Mouse (Mus musculus): Measurements from ENCODE around the gene Slc1a1. TPM values are rescaled to one million over a fixed set of nuclear protein-coding genes. Genes with fewer than 3 reads are reported as not detected.

The Slc1a1 gene
- polyA plus RNA-seq, 1 experiment from 2014 or later: 0.08 TPM

DNA sequence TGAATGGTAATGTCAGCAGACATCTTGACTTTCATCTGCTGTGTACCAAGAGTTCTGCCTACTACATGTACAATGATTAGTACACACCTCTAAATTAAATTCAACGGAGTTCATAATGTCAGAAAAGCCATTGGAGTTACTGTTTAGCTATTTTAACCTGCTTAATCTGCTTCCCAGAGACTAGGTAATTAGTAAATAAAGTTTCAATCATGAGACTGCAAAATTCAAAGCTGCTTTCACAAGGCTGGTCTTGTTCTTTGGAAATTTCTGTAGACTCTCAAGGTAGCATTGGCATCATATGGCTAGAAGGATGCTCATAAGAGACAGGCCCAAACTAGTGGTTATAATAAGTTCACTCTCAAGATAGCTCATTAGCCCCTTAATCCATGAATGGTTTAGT is 20.0 kb downstream of the Slc1a1 start:
- H3K9ac ChIP-seq: no peak overlapping the region
- H3K4me2 ChIP-seq: no peak overlapping the region
- no peak for ATAC-seq (ENCODE audit: insufficient read depth)
- no peak overlapping the region for H3K27ac ChIP-seq (replicated peaks)
- H3K4me1 ChIP-seq (replicated peaks): no peaks in the 10 kb centered on the region
- no peaks in the 10 kb centered on the region for H3K27me3 ChIP-seq
- 47% methylated on average over 1 of the region's 1 CpGs for WGBS (ENCODE audit: insufficient replicate concordance)
- no peak overlapping the region for H3K4me3 ChIP-seq (replicated peaks)
- no peaks in the 10 kb centered on the region for H3K36me3 ChIP-seq (replicated peaks)
- H3K9me3 ChIP-seq (replicated peaks): no peaks in the 10 kb centered on the region

DNA sequence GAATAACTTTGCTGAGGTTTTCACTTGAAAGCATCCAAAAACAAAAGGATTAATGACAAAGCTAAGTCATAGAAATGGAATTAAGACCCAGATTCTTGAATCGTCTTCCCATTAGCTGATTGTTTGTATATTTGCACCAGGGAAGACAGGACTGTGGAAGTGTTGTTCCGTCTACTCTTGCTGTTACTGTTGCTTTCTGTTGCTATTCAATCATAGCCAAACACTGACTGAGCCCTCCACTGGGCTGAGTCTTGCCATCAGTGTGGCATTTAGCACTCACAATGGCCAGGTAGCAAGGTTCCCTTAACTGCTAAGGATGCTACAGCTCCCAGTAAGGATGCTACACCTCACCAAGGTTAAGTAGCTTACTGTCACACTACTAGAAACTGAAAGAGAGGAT is 25.4 kb downstream of the Slc1a1 start:
- no peak overlapping the region for H3K4me3 ChIP-seq (replicated peaks)
- no peaks in the 10 kb centered on the region for H3K27me3 ChIP-seq
- no peak overlapping the region for H3K4me2 ChIP-seq
- no peak for ATAC-seq (ENCODE audit: insufficient read depth)
- no peaks in the 10 kb centered on the region for H3K4me1 ChIP-seq (replicated peaks)
- H3K9ac ChIP-seq: no peak overlapping the region
- H3K27ac ChIP-seq (replicated peaks): no peak overlapping the region
- no peaks in the 10 kb centered on the region for H3K9me3 ChIP-seq (replicated peaks)
- 62% methylated on average over 2 of the region's 2 CpGs for WGBS (ENCODE audit: insufficient replicate concordance)
- no peaks in the 10 kb centered on the region for H3K36me3 ChIP-seq (replicated peaks)

DNA sequence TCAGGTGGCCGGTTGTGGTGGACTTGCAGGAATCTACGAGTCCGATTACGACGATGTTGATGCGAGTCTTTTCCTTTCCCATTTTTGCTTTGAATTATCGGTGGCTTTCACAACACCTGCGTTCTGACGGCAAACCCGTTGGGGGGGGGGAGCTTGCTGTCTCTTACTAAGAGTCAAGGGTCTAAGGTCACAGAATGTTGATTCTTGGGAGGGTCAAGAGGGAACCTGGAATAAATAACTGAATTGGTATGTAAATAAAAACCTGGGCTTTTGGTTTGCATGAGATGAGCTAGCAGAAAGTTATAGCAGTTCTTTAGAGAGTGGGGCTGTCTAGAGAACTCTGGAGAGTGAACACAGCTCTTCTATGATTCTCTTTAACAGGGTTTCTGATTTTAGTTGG is 28.8 kb downstream of the Slc1a1 start:
- H3K9ac ChIP-seq: no peak overlapping the region
- H3K4me1 ChIP-seq (replicated peaks): no peaks in the 10 kb centered on the region
- no peak for ATAC-seq (ENCODE audit: insufficient read depth)
- no peak overlapping the region for H3K27ac ChIP-seq (replicated peaks)
- no peaks in the 10 kb centered on the region for H3K27me3 ChIP-seq
- no peak overlapping the region for H3K4me2 ChIP-seq
- no peak overlapping the region for H3K4me3 ChIP-seq (replicated peaks)
- no peaks in the 10 kb centered on the region for H3K9me3 ChIP-seq (replicated peaks)
- no peaks in the 10 kb centered on the region for H3K36me3 ChIP-seq (replicated peaks)
- WGBS (ENCODE audit: insufficient replicate concordance): 82% methylated on average over 10 of the region's 10 CpGs

DNA sequence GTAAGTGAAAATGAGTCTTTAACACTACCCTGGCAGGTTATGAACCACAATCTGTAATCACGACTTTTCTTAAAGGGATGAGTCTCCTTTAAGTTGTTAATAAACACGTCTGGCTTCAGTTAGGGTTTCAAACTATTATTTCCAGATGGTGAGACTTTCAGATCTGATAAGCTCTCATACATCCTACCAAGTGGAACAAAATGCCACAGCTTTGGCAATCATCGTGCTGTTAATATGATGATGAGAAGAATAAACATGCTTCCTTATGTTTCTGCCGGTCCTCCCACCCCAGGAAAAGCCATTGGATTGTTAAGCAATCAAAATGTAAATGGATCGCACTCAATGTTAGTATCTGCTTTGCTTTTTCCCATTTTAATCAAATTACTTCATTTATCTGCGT is 30.1 kb downstream of the Slc1a1 start:
- no peaks in the 10 kb centered on the region for H3K9me3 ChIP-seq (replicated peaks)
- WGBS (ENCODE audit: insufficient replicate concordance): 56% methylated on average over 6 of the region's 6 CpGs
- no peak overlapping the region for H3K27ac ChIP-seq (replicated peaks)
- no peak overlapping the region for H3K9ac ChIP-seq
- no peak overlapping the region for H3K4me3 ChIP-seq (replicated peaks)
- no peaks in the 10 kb centered on the region for H3K4me1 ChIP-seq (replicated peaks)
- ATAC-seq (ENCODE audit: insufficient read depth): no peak
- H3K27me3 ChIP-seq: no peaks in the 10 kb centered on the region
- H3K36me3 ChIP-seq (replicated peaks): no peaks in the 10 kb centered on the region
- no peak overlapping the region for H3K4me2 ChIP-seq

DNA sequence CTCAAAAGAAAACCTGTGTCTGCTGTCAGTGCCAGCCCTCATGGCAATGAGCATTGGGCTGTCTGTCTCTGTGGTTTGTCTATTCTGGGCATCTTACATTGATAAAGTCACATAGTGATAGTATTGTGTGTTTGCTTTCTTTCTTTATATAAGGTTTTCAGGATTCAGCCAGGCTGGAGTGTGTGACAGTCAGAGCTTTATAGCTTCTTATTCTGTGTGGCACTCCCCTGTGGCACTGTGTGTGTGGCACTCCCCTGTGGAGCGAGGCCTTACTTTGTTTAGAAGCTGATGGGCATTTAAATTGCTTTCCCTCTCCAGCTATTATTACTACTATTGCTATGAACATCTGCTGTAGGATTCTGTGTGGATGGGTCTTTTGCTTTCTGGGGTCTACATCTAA is 30.7 kb downstream of the Slc1a1 start:
- H3K27ac ChIP-seq (replicated peaks): no peak overlapping the region
- WGBS (ENCODE audit: insufficient replicate concordance): 65% methylated on average over 1 of the region's 1 CpGs
- no peaks in the 10 kb centered on the region for H3K27me3 ChIP-seq
- H3K9me3 ChIP-seq (replicated peaks): no peaks in the 10 kb centered on the region
- H3K9ac ChIP-seq: no peak overlapping the region
- no peaks in the 10 kb centered on the region for H3K4me1 ChIP-seq (replicated peaks)
- H3K4me2 ChIP-seq: no peak overlapping the region
- no peak for ATAC-seq (ENCODE audit: insufficient read depth)
- no peak overlapping the region for H3K4me3 ChIP-seq (replicated peaks)
- no peaks in the 10 kb centered on the region for H3K36me3 ChIP-seq (replicated peaks)

DNA sequence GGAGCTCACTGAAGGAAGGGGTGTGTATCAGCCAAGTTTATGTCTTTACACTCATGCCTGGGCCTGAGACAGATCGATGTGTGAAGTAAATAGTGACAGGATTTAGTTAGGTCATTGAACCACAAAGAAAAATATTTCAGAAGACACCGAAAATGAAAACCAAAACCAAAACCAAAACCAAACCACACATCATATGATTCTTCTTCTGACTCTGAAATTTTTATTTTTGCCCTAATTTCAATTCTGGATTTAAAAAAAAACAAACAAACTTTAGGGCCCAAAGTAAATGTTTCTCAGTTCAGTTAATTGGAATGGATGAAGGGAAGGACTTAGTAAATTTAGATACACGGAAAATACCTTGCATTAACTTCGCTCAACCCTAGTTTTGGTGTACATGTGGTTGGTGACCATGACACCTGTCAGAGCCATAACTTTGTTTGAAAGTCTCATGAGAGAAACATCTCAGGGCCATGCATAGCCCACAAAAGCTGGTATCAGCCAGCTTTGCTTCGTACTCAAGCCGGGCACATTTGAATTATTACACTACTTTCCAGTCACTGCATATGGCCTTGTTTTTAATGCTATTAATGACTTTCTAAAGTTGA is 34.5 kb downstream of the Slc1a1 start:
- H3K9me3 ChIP-seq (replicated peaks): no peaks in the 10 kb centered on the region
- no peaks in the 10 kb centered on the region for H3K36me3 ChIP-seq (replicated peaks)
- no peaks in the 10 kb centered on the region for H3K27me3 ChIP-seq
- WGBS (ENCODE audit: insufficient replicate concordance): 66% methylated on average over 6 of the region's 6 CpGs
- H3K4me3 ChIP-seq (replicated peaks): no peak overlapping the region
- no peaks in the 10 kb centered on the region for H3K4me1 ChIP-seq (replicated peaks)
- no peak overlapping the region for H3K4me2 ChIP-seq
- no peak overlapping the region for H3K9ac ChIP-seq
- no peak overlapping the region for H3K27ac ChIP-seq (replicated peaks)
- no peak for ATAC-seq (ENCODE audit: insufficient read depth)

DNA sequence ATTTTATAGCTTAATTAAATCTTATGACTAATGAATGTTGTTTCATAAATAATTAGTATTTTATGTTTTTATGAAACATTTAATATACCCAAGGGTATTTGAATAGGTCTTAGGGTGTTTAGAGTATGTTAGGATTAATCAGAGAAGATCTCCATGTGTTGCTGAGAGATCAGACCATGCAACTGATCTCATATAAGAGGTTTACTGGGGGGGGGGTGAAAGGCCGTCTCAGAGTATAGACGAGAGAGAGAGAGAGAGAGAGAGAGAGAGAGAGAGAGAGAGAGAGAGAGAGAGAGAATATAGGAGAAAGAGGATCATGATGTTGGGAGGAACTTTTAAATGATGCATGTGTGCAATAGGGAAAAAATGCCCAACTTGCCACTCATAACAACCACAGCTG is 35.5 kb downstream of the Slc1a1 start:
- H3K36me3 ChIP-seq (replicated peaks): no peaks in the 10 kb centered on the region
- H3K9ac ChIP-seq: no peak overlapping the region
- no peak overlapping the region for H3K4me2 ChIP-seq
- WGBS (ENCODE audit: insufficient replicate concordance): 51% methylated on average over 2 of the region's 2 CpGs
- ATAC-seq (ENCODE audit: insufficient read depth): no peak
- H3K4me3 ChIP-seq (replicated peaks): no peak overlapping the region
- no peak overlapping the region for H3K27ac ChIP-seq (replicated peaks)
- no peaks in the 10 kb centered on the region for H3K4me1 ChIP-seq (replicated peaks)
- H3K27me3 ChIP-seq: no peaks in the 10 kb centered on the region
- H3K9me3 ChIP-seq (replicated peaks): no peaks in the 10 kb centered on the region

DNA sequence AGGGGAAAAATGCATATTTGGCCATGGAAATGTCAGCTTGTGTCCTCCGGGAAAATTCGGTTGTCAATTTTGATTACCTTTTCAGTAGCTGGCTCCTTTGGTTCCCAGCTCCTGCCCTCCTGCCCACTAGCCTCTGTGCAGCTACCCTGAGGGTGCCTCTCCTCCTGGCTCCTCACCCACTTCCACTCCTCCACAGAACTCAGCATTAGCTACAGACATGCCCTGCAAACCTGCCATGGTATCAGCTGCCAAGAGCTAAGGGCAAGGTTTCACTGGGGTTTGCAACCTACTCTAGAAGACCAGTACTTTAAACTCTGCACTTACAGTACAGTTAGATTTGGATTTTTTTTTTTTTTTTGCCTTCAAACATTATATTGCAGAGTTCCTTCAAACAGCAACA is 44.6 kb downstream of the Slc1a1 start:
- no peaks in the 10 kb centered on the region for H3K4me1 ChIP-seq (replicated peaks)
- H3K36me3 ChIP-seq (replicated peaks): no peaks in the 10 kb centered on the region
- no peaks in the 10 kb centered on the region for H3K9me3 ChIP-seq (replicated peaks)
- H3K27ac ChIP-seq (replicated peaks): no peak overlapping the region
- H3K27me3 ChIP-seq: no peaks in the 10 kb centered on the region
- no peak overlapping the region for H3K4me3 ChIP-seq (replicated peaks)
- no peak overlapping the region for H3K4me2 ChIP-seq
- no peak for ATAC-seq (ENCODE audit: insufficient read depth)
- no peak overlapping the region for H3K9ac ChIP-seq
- 70% methylated on average over 2 of the region's 2 CpGs for WGBS (ENCODE audit: insufficient replicate concordance)

DNA sequence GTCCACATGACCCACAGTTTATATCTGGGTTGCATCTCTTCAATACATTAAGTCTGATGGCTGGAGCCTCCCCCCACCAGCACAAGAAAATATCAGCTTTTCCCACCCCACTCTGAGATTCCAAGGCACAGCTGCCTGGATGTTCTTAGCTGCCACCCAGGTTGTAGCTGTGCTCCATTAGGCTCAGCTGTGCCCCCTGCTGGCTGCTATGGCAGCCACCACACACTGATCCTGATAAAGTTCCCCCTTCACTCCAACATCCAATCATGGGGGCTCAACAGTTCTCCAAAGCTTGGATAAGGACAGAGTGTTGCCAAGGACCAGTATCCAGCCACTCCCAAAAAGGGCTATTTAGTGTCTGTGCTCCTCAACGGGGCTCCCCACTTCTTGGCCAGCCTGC is 48.3 kb downstream of the Slc1a1 start:
- ATAC-seq (ENCODE audit: insufficient read depth): no peak
- Histone ChIP-seq H3K36me3 (replicated peaks) (no peaks in the 10 kb centered on the region), H3K27me3 (no peaks in the 10 kb centered on the region), H3K9ac (no peak overlapping the region), H3K4me2 (no peak overlapping the region), H3K27ac (replicated peaks) (no peak overlapping the region), H3K9me3 (replicated peaks) (no peaks in the 10 kb centered on the region), H3K4me3 (replicated peaks) (no peak overlapping the region), H3K4me1 (replicated peaks) (no peaks in the 10 kb centered on the region)
- 35% methylated on average over 1 of the region's 1 CpGs for WGBS (ENCODE audit: insufficient replicate concordance)

DNA sequence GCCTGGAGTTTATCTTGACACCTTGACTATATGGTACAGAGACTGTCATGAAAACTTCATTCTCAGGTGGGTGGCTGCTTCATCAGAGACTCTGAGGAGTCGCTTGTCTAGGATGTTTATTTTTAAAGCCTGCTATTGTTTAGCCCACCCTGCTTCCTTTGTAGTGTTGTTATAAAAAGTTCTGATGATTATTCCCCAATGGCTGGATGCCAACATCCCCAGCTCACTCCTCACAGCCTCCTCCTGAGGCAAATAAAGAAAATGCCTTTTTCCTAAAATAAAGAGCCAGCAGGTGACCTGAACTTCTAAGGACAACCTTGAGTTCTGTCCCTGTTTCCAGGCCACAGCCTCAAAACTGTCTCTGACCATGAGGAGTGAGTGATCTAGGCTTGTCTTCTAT is 53.6 kb downstream of the Slc1a1 start:
- Histone ChIP-seq H3K27ac (replicated peaks) (no peak overlapping the region), H3K4me1 (replicated peaks) (no peaks in the 10 kb centered on the region), H3K9me3 (replicated peaks) (no peaks in the 10 kb centered on the region), H3K4me3 (replicated peaks) (no peak overlapping the region), H3K9ac (no peak overlapping the region), H3K27me3 (no peaks in the 10 kb centered on the region), H3K36me3 (replicated peaks) (no peaks in the 10 kb centered on the region), H3K4me2 (no peak overlapping the region)
- WGBS (ENCODE audit: insufficient replicate concordance): 37% methylated on average over 1 of the region's 1 CpGs
- no peak for ATAC-seq (ENCODE audit: insufficient read depth)

DNA sequence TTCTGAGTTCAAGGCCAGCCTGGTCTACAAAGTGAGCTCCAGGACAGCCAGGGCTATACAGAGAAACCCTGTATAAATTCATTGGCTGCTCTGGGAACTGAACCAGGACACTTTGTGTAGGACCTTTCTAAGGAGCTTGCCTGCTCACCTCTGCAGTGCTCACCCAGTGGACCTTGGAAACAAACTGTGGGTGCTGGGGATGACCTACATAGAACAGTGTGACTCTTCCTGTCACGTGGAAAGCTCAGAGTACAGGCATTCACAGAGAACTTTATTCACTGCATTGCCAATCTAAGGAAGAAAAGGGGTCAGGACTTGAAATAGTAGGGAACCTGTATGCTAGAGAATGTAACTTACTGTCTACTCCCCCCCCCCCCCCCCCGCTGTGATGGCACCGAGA is 54.4 kb downstream of the Slc1a1 start:
- H3K4me2 ChIP-seq: no peak overlapping the region
- ATAC-seq (ENCODE audit: insufficient read depth): no peak
- no peak overlapping the region for H3K9ac ChIP-seq
- 22% methylated on average over 3 of the region's 3 CpGs for WGBS (ENCODE audit: insufficient replicate concordance)
- no peaks in the 10 kb centered on the region for H3K36me3 ChIP-seq (replicated peaks)
- no peaks in the 10 kb centered on the region for H3K27me3 ChIP-seq
- no peaks in the 10 kb centered on the region for H3K4me1 ChIP-seq (replicated peaks)
- H3K4me3 ChIP-seq (replicated peaks): no peak overlapping the region
- no peak overlapping the region for H3K27ac ChIP-seq (replicated peaks)
- H3K9me3 ChIP-seq (replicated peaks): no peaks in the 10 kb centered on the region

DNA sequence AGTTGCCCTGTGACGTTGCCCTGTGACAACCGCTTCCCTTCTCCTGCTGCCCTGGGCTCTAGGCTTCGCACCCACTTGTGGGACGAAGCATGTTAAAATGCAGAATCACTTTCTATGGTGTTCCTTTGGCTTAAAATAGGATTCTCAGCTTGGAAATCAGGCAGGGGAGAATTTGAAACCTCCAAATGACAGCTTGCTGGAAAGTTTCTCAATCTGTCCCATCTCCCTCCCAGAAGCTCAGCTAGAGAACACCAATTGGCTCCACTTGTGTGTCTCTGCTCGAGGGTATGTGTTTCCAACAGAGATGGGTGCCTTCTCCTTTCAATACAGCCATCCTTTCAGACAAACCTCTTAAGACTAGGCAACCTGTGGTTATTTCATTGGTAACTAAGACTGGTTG is 56.4 kb downstream of the Slc1a1 start:
- Histone ChIP-seq H3K27me3 (no peaks in the 10 kb centered on the region), H3K27ac (replicated peaks) (no peak overlapping the region), H3K4me2 (no peak overlapping the region), H3K9ac (no peak overlapping the region), H3K4me1 (replicated peaks) (no peaks in the 10 kb centered on the region), H3K36me3 (replicated peaks) (no peaks in the 10 kb centered on the region), H3K9me3 (replicated peaks) (no peaks in the 10 kb centered on the region), H3K4me3 (replicated peaks) (no peak overlapping the region)
- 57% methylated on average over 5 of the region's 5 CpGs for WGBS (ENCODE audit: insufficient replicate concordance)
- no peak for ATAC-seq (ENCODE audit: insufficient read depth)
